Mouse (Mus musculus) ES-E14 (cell line): Measurements from ENCODE around the gene Tas2r118. TPM values are rescaled to one million over a fixed set of nuclear protein-coding genes. Genes with fewer than 3 reads are reported as not detected.

ENCODE experiments used
- DNase-seq: peaks from one replicate; pipeline ENCODE4 v3.0.0-alpha.2; 2013; ENCODE audit warnings: low read depth, low spot score
- H3K27ac ChIP-seq: 2 replicates; pipeline ENCODE4 v1.5.1; 2012; ENCODE audit warnings: low read depth, mild to moderate bottlenecking, low read length, moderate library complexity, mixed read lengths; ENCODE audit not compliant: poor library complexity, insufficient read depth, severe bottlenecking
- H3K36me3 ChIP-seq: 2 replicates; pipeline ENCODE4 v1.6.1; 2012; ENCODE audit warnings: mild to moderate bottlenecking, low read length, moderate library complexity, mixed read lengths; ENCODE audit not compliant: control insufficient read depth, poor library complexity, insufficient read depth, severe bottlenecking
- H3K4me1 ChIP-seq, 2 experiments: fragments of 150-350 bp in 1 of 2; sonication (generic) in 1 of 2; 2 replicates each; pipeline ENCODE4 v1.6.1; 2012; ENCODE audit warnings: low read length in 2 of 2, mild to moderate bottlenecking in 1 of 2, mixed read lengths in 1 of 2; ENCODE audit not compliant: control insufficient read depth in 2 of 2, insufficient read depth in 2 of 2, poor library complexity in 1 of 2
- H3K4me3 ChIP-seq, 2 experiments: fragments of 150-350 bp in 1 of 2; sonication (generic) in 1 of 2; 2 replicates each; pipeline ENCODE4 v1.5.1; 2012; ENCODE audit warnings: low read length in 2 of 2, low read depth in 1 of 2, mild to moderate bottlenecking in 1 of 2, mixed read lengths in 1 of 2; ENCODE audit not compliant: insufficient read depth in 1 of 2, poor library complexity in 1 of 2, severe bottlenecking in 1 of 2
- H3K9ac ChIP-seq: 2 replicates; pipeline ENCODE4 v1.6.1; 2012; ENCODE audit warnings: low read depth, mild to moderate bottlenecking, low read length, mixed read lengths; ENCODE audit not compliant: poor library complexity, insufficient read depth, severe bottlenecking
- H3K9me3 ChIP-seq: fragments of 150-350 bp; sonication (generic); 2 replicates; pipeline ENCODE4 v1.6.1; 2012; ENCODE audit warnings: low read depth, mild to moderate bottlenecking, low read length; ENCODE audit not compliant: control insufficient read depth, insufficient read depth
- CHD2 ChIP-seq: IDR thresholded peaks from 2 replicates; pipeline ENCODE4 v1.6.1; 2014; ENCODE audit warnings: mild to moderate bottlenecking, low read depth, low read length, inconsistent platforms
- HCFC1 ChIP-seq: IDR thresholded peaks from 2 replicates; pipeline ENCODE4 v1.6.1; 2012; ENCODE audit warnings: low read length, inconsistent platforms, borderline replicate concordance; ENCODE audit not compliant: insufficient read depth
- MAFK ChIP-seq: IDR thresholded peaks from 2 replicates; pipeline ENCODE4 v1.6.1; 2014; ENCODE audit warnings: mild to moderate bottlenecking, low read depth, low read length, inconsistent platforms; ENCODE audit not compliant: insufficient read depth
- ZC3H11A ChIP-seq: IDR thresholded peaks from 2 replicates; pipeline ENCODE4 v1.6.1; 2012; ENCODE audit warnings: low read depth, mild to moderate bottlenecking, inconsistent platforms, low read length, borderline replicate concordance
- ZNF384 ChIP-seq: IDR thresholded peaks from 2 replicates; pipeline ENCODE4 v1.6.1; 2012; ENCODE audit warnings: low read depth, low read length, inconsistent platforms
- in situ Hi-C, 2 experiments: fragments of 600-800 bp; cut with MboI; formaldehyde crosslinking; loops; one replicate each; pipeline ENCODE4 v1.15.1; 2025; ENCODE audit warnings: low sequenced_read_pairs in 2 of 2, inconsistent platforms in 1 of 2; ENCODE audit not compliant: unreplicated experiment in 2 of 2
- total RNA-seq: library from RNA; depleted of rRNA; stranded (reverse); fragments of 300-350 nt; gene quantifications from 2 replicates; pipeline ENCODE4 v1.2.3, GENCODE M21; 2012; rRNA removed

Gene Tas2r118
- total RNA-seq, result not detected in 2 replicates

GRCm38 (mm10) chr6:23969960-23970359 lies at the start of gene Tas2r118:
Tas2r118 (minus strand) TSS chr6:23970060.
- Histone ChIP-seq H3K27ac (no peak within 1 kb of the TSS), H3K9ac (no peak within 1 kb of the TSS), H3K4me3 (no peak within 1 kb of the TSS), H3K4me1 (no peaks in the 10 kb centered on the region), H3K36me3 (no peaks in the 10 kb centered on the region), H3K9me3 (no peaks in the 10 kb centered on the region)
- no peak for DNase-seq
- in situ Hi-C loops, result no loop called here
- no peak for TF ChIP-seq CHD2
- no peak for TF ChIP-seq MAFK
- TF ChIP-seq ZC3H11A, result no peak
- TF ChIP-seq ZNF384, result no peak
- TF ChIP-seq HCFC1, result no peak

GRCm38 (mm10) chr6:24018320-24018719 lies 48.5 kb upstream of the Tas2r118 start:
- H3K9ac ChIP-seq, result no peak overlapping the region
- H3K9me3 ChIP-seq, result no peaks in the 10 kb centered on the region
- H3K4me3 ChIP-seq, result no peak overlapping the region
- no peaks in the 10 kb centered on the region for H3K4me1 ChIP-seq
- TF ChIP-seq HCFC1 (no peak), ZNF384 (no peak), CHD2 (no peak), ZC3H11A (no peak), MAFK (no peak)
- DNase-seq, result no peak
- no peak overlapping the region for H3K27ac ChIP-seq
- H3K36me3 ChIP-seq, result no peaks in the 10 kb centered on the region
- in situ Hi-C loops, result no loop called here

- Histone ChIP-seq H3K4me1 (no peaks in the 10 kb centered on the region), H3K9ac (no peak overlapping the region), H3K9me3 (no peaks in the 10 kb centered on the region), H3K27ac (no peak overlapping the region), H3K36me3 (no peaks in the 10 kb centered on the region), H3K4me3 (no peak overlapping the region)
- TF ChIP-seq CHD2 (no peak), HCFC1 (no peak), ZNF384 (no peak), ZC3H11A (no peak), MAFK (no peak)
- no peak for DNase-seq
- in situ Hi-C loops, result no loop called here
These were observed 23.4 kb upstream of the Tas2r118 start for GRCm38 (mm10) chr6:23993276-23993675.

- H3K4me3 ChIP-seq, result no peak overlapping the region
- no peak overlapping the region for H3K9ac ChIP-seq
- H3K9me3 ChIP-seq, result no peaks in the 10 kb centered on the region
- no peak overlapping the region for H3K27ac ChIP-seq
- DNase-seq, result no peak
- TF ChIP-seq ZNF384 (no peak), ZC3H11A (no peak), HCFC1 (no peak), MAFK (no peak), CHD2 (no peak)
- no peaks in the 10 kb centered on the region for H3K4me1 ChIP-seq
- in situ Hi-C loops, result no loop called here
- H3K36me3 ChIP-seq, result no peaks in the 10 kb centered on the region
These were observed 21.0 kb upstream of the Tas2r118 start for GRCm38 (mm10) chr6:23990687-23991387.

GRCm38 (mm10) chr6:23986293-23986692 lies 16.4 kb upstream of the Tas2r118 start:
- Histone ChIP-seq H3K4me3 (no peak overlapping the region), H3K27ac (no peak overlapping the region), H3K36me3 (no peaks in the 10 kb centered on the region), H3K9me3 (no peaks in the 10 kb centered on the region), H3K4me1 (no peaks in the 10 kb centered on the region), H3K9ac (no peak overlapping the region)
- DNase-seq, result no peak
- TF ChIP-seq MAFK (no peak), ZC3H11A (no peak), CHD2 (no peak), ZNF384 (no peak)
- in situ Hi-C loops, result no loop called here
